ENCODE assay signal across 28 mouse cellular contexts in the genomic region with DNA sequence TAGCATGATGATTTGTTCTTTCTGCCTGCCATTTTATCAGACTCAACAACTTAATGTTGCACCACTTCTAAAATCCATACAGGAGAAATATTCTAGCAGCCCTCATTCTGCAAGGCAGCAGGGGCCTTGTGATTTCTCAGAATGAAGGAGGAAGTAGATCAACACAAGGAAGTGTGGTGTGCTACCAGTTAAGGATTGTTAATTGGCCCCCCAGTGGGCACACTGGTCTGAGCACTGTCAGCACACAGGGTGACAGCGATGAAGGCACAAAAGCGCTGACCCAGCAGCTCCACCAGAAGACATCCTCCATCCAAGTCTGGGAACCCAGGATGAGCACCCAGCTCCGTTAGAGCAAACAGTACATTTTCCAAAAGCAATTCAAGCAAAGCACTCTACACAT.
DNase-seq lines count a peak whose midpoint lies in the region; ATAC-seq and TF ChIP-seq lines count a peak whose summit lies in the region.
"Had no signal": no experiment of that assay in that cellular context is flagged by ENCODE, and none has a peak within 500 bp of the region (broad histone marks: within the 10 kb centered on the region; RNA-seq: fewer than 3 reads in every experiment).

No protein-coding gene starts in this region.

- H3K27ac ChIP-seq in lung, postnatal 0 days (ENCODE audit: low read length): no peak overlapping the region
- no peak overlapping the region for H3K27ac ChIP-seq in CH12.LX (ENCODE audit: insufficient read depth, low read depth)
- no peak overlapping the region for H3K27ac ChIP-seq in intestine, embryonic 15.5 days
- H3K27ac ChIP-seq: forebrain, embryonic 10.5 days; forebrain, embryonic 13.5 days; gastrocnemius, adult 2 months; heart, adult 2 months; heart, embryonic 10.5 days; heart, embryonic 13.5 days; hindbrain, embryonic 12.5 days; hindbrain, postnatal 0 days had no signal

- no peak overlapping the region for H3K9ac ChIP-seq in lung, postnatal 0 days (replicated peaks; ENCODE audit: low read depth)
- H3K9ac ChIP-seq in CH12.LX (ENCODE audit: insufficient read depth, low read depth): no peak overlapping the region
- H3K9ac ChIP-seq in intestine, embryonic 15.5 days: no peak overlapping the region
- H3K9ac ChIP-seq: forebrain, embryonic 13.5 days; forebrain, postnatal 0 days; heart, embryonic 13.5 days; hindbrain, embryonic 12.5 days had no signal

- H3K4me1 ChIP-seq in lung, postnatal 0 days (ENCODE audit: insufficient read depth, low read depth, low read length): no peaks in the 10 kb centered on the region
- H3K4me1 ChIP-seq in CH12.LX (ENCODE audit: control insufficient read depth in 1 of 2, insufficient read depth in 2 of 2): 0 out of 4 replicates have a peak, but pooled peaks cover 0 to 4% of the 10 kb centered on the region in 2 experiments
- no peaks in the 10 kb centered on the region for H3K4me1 ChIP-seq in intestine, embryonic 15.5 days (replicated peaks)
- H3K4me1 ChIP-seq: forebrain, embryonic 10.5 days; forebrain, embryonic 13.5 days; heart, embryonic 10.5 days; heart, embryonic 13.5 days; hindbrain, embryonic 12.5 days had no signal

- no peak for TF ChIP-seq RAD21 in CH12.LX (IDR thresholded peaks at IDR 0.05; ENCODE audit: low read depth, low read length)

- no peak for TF ChIP-seq POLR2A in CH12.LX (IDR thresholded peaks at IDR 0.05; ENCODE audit: low read depth, low read length)

- no peaks in the 10 kb centered on the region for H3K27me3 ChIP-seq in lung, postnatal 0 days (replicated peaks; ENCODE audit: insufficient read depth, low read length)
- no peaks in the 10 kb centered on the region for H3K27me3 ChIP-seq in CH12.LX (replicated peaks)
- no peaks in the 10 kb centered on the region for H3K27me3 ChIP-seq in intestine, embryonic 15.5 days (replicated peaks)
- H3K27me3 ChIP-seq: forebrain, embryonic 13.5 days; heart, embryonic 13.5 days; hindbrain, embryonic 12.5 days had no signal

- no peak for TF ChIP-seq CTCF in lung, postnatal 0 days (IDR thresholded peaks at IDR 0.05)
- no peak for TF ChIP-seq CTCF in CH12.LX (conservative IDR thresholded peaks at IDR 0.05 in 1 of 2, IDR thresholded peaks at IDR 0.05 in 1 of 2; ENCODE audit: low read depth in 2 of 2, low read length in 2 of 2)

- H3K79me2 ChIP-seq in CH12.LX (replicated peaks; ENCODE audit: control insufficient read depth, extremely low read depth, insufficient read depth, poor library complexity, severe bottlenecking): no peaks in the 10 kb centered on the region

- ATAC-seq in lung, postnatal 0 days: no peak
- ATAC-seq in common myeloid progenitor, adult 5-6 weeks (replicated peaks; ENCODE audit: low read depth, poor library complexity, severe bottlenecking): peak; percentile 91
- ATAC-seq in megakaryocyte progenitor cell, adult 5-6 weeks (replicated peaks; ENCODE audit: poor library complexity): peak; percentile 90
- no peak for ATAC-seq in intestine, embryonic 15.5 days
- ATAC-seq: activated CD4-positive, CD25-positive, alpha-beta regulatory T cell, adult 4 months; forebrain, embryonic 13.5 days; forebrain, postnatal 0 days; hindbrain, postnatal 0 days; inflammation-experienced regulatory T-cells, adult 6 months had no signal

- in situ Hi-C loops in CH12.LX (cut with MboI; ENCODE audit: low pct_ligation_motif_present, low pct_unique_long_range_greater_than_20kb, low sequenced_read_pairs): no loop called here

- 62% methylated on average over 3 of the region's 3 CpGs for WGBS in lung, postnatal 0 days
- WGBS in intestine, embryonic 15.5 days: 65% methylated on average over 3 of the region's 3 CpGs

- no peaks in the 10 kb centered on the region for H3K36me3 ChIP-seq in lung, postnatal 0 days (ENCODE audit: insufficient read depth, low read length)
- no peaks in the 10 kb centered on the region for H3K36me3 ChIP-seq in CH12.LX (replicated peaks in 1 of 2; ENCODE audit: control insufficient read depth in 1 of 2, insufficient read depth in 1 of 2, low read length in 1 of 2)
- H3K36me3 ChIP-seq in intestine, embryonic 15.5 days: no peaks in the 10 kb centered on the region
- H3K36me3 ChIP-seq: forebrain, embryonic 10.5 days; heart, embryonic 10.5 days; heart, embryonic 13.5 days; hindbrain, embryonic 12.5 days had no signal

- H3K4me3 ChIP-seq in lung, postnatal 0 days (ENCODE audit: low read depth, low read length): no peak overlapping the region
- no peak overlapping the region for H3K4me3 ChIP-seq in CH12.LX (replicated peaks in 1 of 3; ENCODE audit: low read depth in 2 of 3, low read length in 2 of 3, poor library complexity in 1 of 3)
- no peak overlapping the region for H3K4me3 ChIP-seq in intestine, embryonic 15.5 days (replicated peaks)
- H3K4me3 ChIP-seq: forebrain, embryonic 10.5 days; forebrain, embryonic 13.5 days; gastrocnemius, adult 2 months; heart, adult 2 months; heart, embryonic 10.5 days; heart, embryonic 13.5 days; hindbrain, embryonic 12.5 days had no signal

- H3K9me3 ChIP-seq in lung, postnatal 0 days (ENCODE audit: low read length): no peaks in the 10 kb centered on the region
- H3K9me3 ChIP-seq in CH12.LX (replicated peaks; ENCODE audit: low read length): no peaks in the 10 kb centered on the region
- H3K9me3 ChIP-seq in intestine, embryonic 15.5 days: no peaks in the 10 kb centered on the region
- H3K9me3 ChIP-seq: forebrain, embryonic 10.5 days; forebrain, embryonic 13.5 days; heart, embryonic 10.5 days; heart, embryonic 13.5 days; hindbrain, embryonic 12.5 days had no signal

- no peak for TF ChIP-seq EP300 in lung, postnatal 0 days (IDR thresholded peaks at IDR 0.05)
- no peak for TF ChIP-seq EP300 in CH12.LX (IDR thresholded peaks at IDR 0.05; ENCODE audit: low read length)

- H3K4me2 ChIP-seq in lung, postnatal 0 days (replicated peaks; ENCODE audit: low read depth, low read length): no peak overlapping the region
- H3K4me2 ChIP-seq in CH12.LX (ENCODE audit: insufficient read depth, low read depth, poor library complexity, severe bottlenecking): no peak overlapping the region
- no peak overlapping the region for H3K4me2 ChIP-seq in intestine, embryonic 15.5 days (replicated peaks)
- H3K4me2 ChIP-seq: forebrain, embryonic 13.5 days; heart, embryonic 13.5 days; hindbrain, embryonic 12.5 days had no signal

- dilution Hi-C loops in CH12.LX (cut with MboI; ENCODE audit: extremely low pct_ligation_motif_present, extremely low pct_unique_long_range_greater_than_20kb, low sequenced_read_pairs): no loop called here

- peak; percentile 7 for DNase-seq in lung, postnatal 0 days (ENCODE audit: low spot score)
- DNase-seq in lung, postnatal 14 days: no peak
- peak; percentile 3 for DNase-seq in CH12.LX (ENCODE audit: extremely low read depth)
- DNase-seq in gastrocnemius, adult 8-10 months (ENCODE audit: low spot score in 2 of 2): no peak
- DNase-seq: adrenal gland, adult 8-10 months; adrenal gland, postnatal 25 days; B cell, adult 2 months; cerebellum, adult 11-12 months; cerebellum, adult 8-10 months; cerebellum, postnatal 10 days; cerebellum, postnatal 36 days; forebrain, postnatal 0 days; gastrocnemius, adult 2 months; gastrocnemius, postnatal 25 days; heart, adult 2 months; heart, postnatal 14 days; heart, postnatal 4 days had no signal

TF ChIP-seq in CH12.LX, 34 proteins besides CTCF, POLR2A, EP300 and RAD21:
- TF ChIP-seq MAFK (IDR thresholded peaks at IDR 0.05; ENCODE audit: insufficient replicate concordance, low read length) (0 out of 2 replicates have a peak, but pooled peaks have one; percentile 8), SIN3A (IDR thresholded peaks at IDR 0.05; ENCODE audit: low read length) (no peak)

Comparison
In these comparisons a context has a peak if more than half of its experiments do, and no peak if none do; other contexts are left out.
1. DNase-seq: peak in lung, postnatal 0 days (single experiment) and CH12.LX (single experiment); none in lung, postnatal 14 days (single experiment) and gastrocnemius, adult 8-10 months (0 of 2).
2. ATAC-seq: peak in common myeloid progenitor, adult 5-6 weeks (single experiment) and megakaryocyte progenitor cell, adult 5-6 weeks (single experiment); none in lung, postnatal 0 days (single experiment) and intestine, embryonic 15.5 days (single experiment).